Mouse (Mus musculus): ENCODE data around the gene Dnajc24.

DNA sequence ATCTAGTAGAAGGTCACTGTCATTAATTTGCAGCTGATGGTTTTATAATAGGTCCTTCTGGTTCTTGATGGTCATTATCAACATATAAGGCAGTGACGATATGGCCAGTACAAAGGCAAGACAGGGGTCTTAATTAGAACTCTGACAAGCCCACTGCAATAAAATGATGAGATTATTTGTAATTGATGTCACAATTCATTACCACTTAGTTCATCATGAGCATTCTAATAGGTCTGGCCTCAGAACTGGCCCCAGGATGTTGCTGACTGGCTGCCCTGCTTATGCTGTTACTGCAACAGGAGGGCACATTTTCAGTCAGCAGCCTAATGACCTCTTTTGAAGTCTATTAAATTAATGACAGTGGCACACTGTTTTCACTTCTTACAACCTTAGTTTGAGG is 39.9 kb downstream of the Dnajc24 start:
- TF ChIP-seq POLR2A (IDR thresholded peaks at IDR 0.05; ENCODE audit: control insufficient read depth in 1 of 2, insufficient read depth in 1 of 2, low read depth in 1 of 2, low read length in 2 of 2, poor library complexity in 1 of 2) (no peak), CTCF (IDR thresholded peaks at IDR 0.05 in 2 of 3, conservative IDR thresholded peaks at IDR 0.05 in 1 of 3; ENCODE audit: control insufficient read depth in 1 of 3, insufficient read depth in 1 of 3, low read depth in 2 of 3, low read length in 3 of 3, poor library complexity in 1 of 3, severe bottlenecking in 1 of 3) (no peak), KAT2A (conservative IDR thresholded peaks at IDR 0.05; ENCODE audit: low read depth, low read length) (no peak)
